Mouse (Mus musculus) lung, embryonic 14.5 days (tissue): Measurements from ENCODE around the gene Prss22. TPM values are rescaled to one million over a fixed set of nuclear protein-coding genes. Genes with fewer than 3 reads are reported as not detected.
A peak's percentile ranks its signal among the peaks of the same experiment; 100 is the strongest.

Source experiments
- ATAC-seq: fragments of 200-750 bp; cut with Nextera tagmentation; 2 replicates; pipeline ENCODE4 v1.8.0; 2017; ENCODE audit warnings: mild to moderate bottlenecking, moderate TSS enrichment, moderate library complexity; ENCODE audit not compliant: insufficient read depth
- DNase-seq: peaks from one replicate; pipeline ENCODE4 v3.0.0-alpha.2; 2015
- H3K27ac ChIP-seq: fragments of 300-500 bp; sonication (generic); 2 replicates; pipeline ENCODE4 v1.5.1; 2014; ENCODE audit warnings: low read depth, mild to moderate bottlenecking, moderate library complexity
- H3K27me3 ChIP-seq: fragments of 300-500 bp; sonication (generic); 2 replicates; pipeline ENCODE4 v1.6.1; 2014; ENCODE audit warnings: low read length, control low read depth; ENCODE audit not compliant: insufficient read depth
- H3K36me3 ChIP-seq: fragments of 300-500 bp; sonication (generic); 2 replicates; pipeline ENCODE4 v1.6.1; 2014; ENCODE audit warnings: control low read depth; ENCODE audit not compliant: insufficient read depth
- H3K4me1 ChIP-seq: fragments of 300-500 bp; sonication (generic); 2 replicates; pipeline ENCODE4 v1.6.1; 2014; ENCODE audit warnings: antibody characterized with exemption, control low read depth; ENCODE audit not compliant: insufficient read depth
- H3K4me2 ChIP-seq: fragments of 300-500 bp; sonication (generic); 2 replicates; pipeline ENCODE4 v1.6.1; 2014; ENCODE audit warnings: mild to moderate bottlenecking
- H3K4me3 ChIP-seq: fragments of 300-500 bp; sonication (generic); 2 replicates; pipeline ENCODE4 v1.5.1; 2014; ENCODE audit warnings: low read depth, low read length
- H3K9ac ChIP-seq: fragments of 300-500 bp; sonication (generic); 2 replicates; pipeline ENCODE4 v1.6.1; 2014
- H3K9me3 ChIP-seq: fragments of 300-500 bp; sonication (generic); 2 replicates; pipeline ENCODE4 v1.6.1; 2016; ENCODE audit warnings: low read depth, low read length, control low read depth
- CTCF ChIP-seq: IDR thresholded peaks from 2 replicates; pipeline ENCODE4 v1.5.1; 2016; ENCODE audit warnings: antibody characterized with exemption, low read depth
- WGBS: fragments of 180-500 bp; shearing (Covaris S2); extraction: QIAGEN DNeasy Blood & Tissue Kit; methylation state at CpG from one replicate; pipeline ENCODE4 v1.1.7; 2014; 5-methylcytosine and 5-hydroxymethylcytosine counted together
- polyA plus RNA-seq: library from polyadenylated mRNA; unstranded; fragments of >200 nt; fragmentation: Nextera tagmentation; extraction: Ambion mirVana; gene quantifications from 2 replicates; pipeline ENCODE4 v1.2.1, GENCODE M21; 2014

The Prss22 gene
- polyA plus RNA-seq, 1 experiment from 2014 or later = 2.1 TPM

GRCm38 (mm10) chr17:23995421-23995820 lies 2.5 kb downstream of the Prss22 start:
- no peak overlapping the region for H3K4me2 ChIP-seq
- H3K27me3 ChIP-seq = no peaks in the 10 kb centered on the region
- H3K4me3 ChIP-seq = no peak overlapping the region
- no peak overlapping the region for H3K9ac ChIP-seq
- DNase-seq (no peak), ATAC-seq (no peak)
- TF ChIP-seq CTCF = 0 out of 2 replicates have a peak, but pooled peaks have one; percentile 25
- H3K36me3 ChIP-seq = no peaks in the 10 kb centered on the region
- WGBS = 42% methylated on average over 1 of the region's 1 CpGs
- H3K9me3 ChIP-seq = no peaks in the 10 kb centered on the region
- H3K4me1 ChIP-seq = peaks cover 7% of the 10 kb centered on the region; the same call in 1 of the 2 replicates
- H3K27ac ChIP-seq = no peak overlapping the region

DNA sequence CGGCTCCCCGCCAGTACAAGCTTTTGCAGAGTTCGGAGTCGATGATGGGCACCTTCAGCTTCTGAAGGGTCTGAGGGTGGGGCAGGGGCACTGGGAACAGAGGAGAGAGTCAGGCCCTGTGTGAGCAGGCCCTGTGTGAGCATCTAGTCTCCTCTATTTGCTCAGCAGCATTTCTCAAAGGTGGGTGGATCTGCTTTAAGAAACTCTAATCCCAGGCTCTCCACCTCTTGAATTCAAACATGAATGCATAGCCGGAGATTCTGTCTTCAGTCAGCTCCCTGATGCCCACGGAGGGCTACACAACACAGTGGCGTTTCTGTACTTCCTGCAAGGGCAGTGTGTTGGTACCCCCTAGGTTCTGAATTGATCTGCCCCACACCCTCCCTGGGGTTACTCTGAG lies 3.2 kb downstream of the Prss22 start:
- Histone ChIP-seq H3K9ac (no peak overlapping the region), H3K9me3 (no peaks in the 10 kb centered on the region), H3K4me2 (no peak overlapping the region), H3K4me3 (no peak overlapping the region), H3K27ac (no peak overlapping the region), H3K27me3 (no peaks in the 10 kb centered on the region), H3K4me1 (peaks cover 5% of the 10 kb centered on the region; the same call in 1 of the 2 replicates), H3K36me3 (no peaks in the 10 kb centered on the region)
- WGBS = 67% methylated on average over 7 of the region's 7 CpGs
- no peak for DNase-seq
- TF ChIP-seq CTCF = no peak
- ATAC-seq = no peak

- H3K9me3 ChIP-seq = no peaks in the 10 kb centered on the region
- DNase-seq = peak; percentile 97
- ATAC-seq = peak; percentile 68
- peak overlapping the region; percentile 56 for H3K4me2 ChIP-seq
- H3K4me1 ChIP-seq = peaks cover 5% of the 10 kb centered on the region; the same call in 1 of the 2 replicates
- peak overlapping the region; percentile 17; the same call in 1 of the 2 replicates for H3K4me3 ChIP-seq
- TF ChIP-seq CTCF = peak; percentile 80
- H3K27ac ChIP-seq = no peak overlapping the region
- peak overlapping the region; percentile 23; the same call in 1 of the 2 replicates for H3K9ac ChIP-seq
- H3K27me3 ChIP-seq = no peaks in the 10 kb centered on the region
- 12% methylated on average over 31 of the region's 31 CpGs for WGBS
- no peaks in the 10 kb centered on the region for H3K36me3 ChIP-seq
Measured at GRCm38 (mm10) chr17:23993559-23994428, 4.1 kb downstream of the Prss22 start.

DNA sequence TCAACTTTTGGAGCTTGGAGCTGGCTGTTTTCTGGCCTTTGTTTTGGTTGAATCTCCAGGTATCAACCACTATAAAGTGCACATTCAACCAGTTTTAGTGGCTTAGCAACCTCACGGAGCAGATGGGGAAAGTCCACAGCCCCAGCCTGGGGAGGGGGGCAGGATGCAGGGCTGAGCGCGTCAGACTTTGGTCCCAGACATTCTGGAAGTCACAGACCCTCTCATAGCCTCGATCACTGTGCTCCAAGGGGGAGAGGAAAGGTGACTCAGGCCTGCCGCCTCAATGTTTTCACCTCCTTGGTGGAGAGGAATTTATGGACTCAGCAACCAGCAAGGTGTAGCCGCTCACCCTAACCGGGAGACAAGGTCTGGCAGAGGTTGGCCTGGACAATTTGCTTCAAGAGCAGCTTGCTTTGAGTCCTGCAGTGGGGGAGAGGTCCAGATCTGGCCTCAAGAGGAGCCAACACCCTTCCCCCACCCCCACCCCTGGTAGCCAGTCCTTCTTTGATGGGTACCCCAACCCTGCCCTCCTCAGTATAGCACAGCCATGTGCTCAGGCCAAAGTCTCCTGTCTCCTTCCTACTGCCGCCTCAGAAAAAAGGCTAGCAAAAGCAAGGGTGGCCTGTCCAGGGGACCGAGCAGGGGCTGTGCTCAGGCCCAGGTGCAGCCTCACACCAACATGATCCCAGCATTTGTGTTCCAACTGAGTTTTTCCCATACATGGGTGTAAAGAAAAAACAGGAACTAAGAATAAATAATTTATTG lies 4.9 kb downstream of the Prss22 start:
- Histone ChIP-seq H3K27ac (no peak overlapping the region), H3K4me2 (peak overlapping the region; percentile 56), H3K4me1 (peaks cover 5% of the 10 kb centered on the region; the same call in 1 of the 2 replicates), H3K27me3 (no peaks in the 10 kb centered on the region), H3K4me3 (peak overlapping the region; percentile 17; the same call in 1 of the 2 replicates), H3K9me3 (no peaks in the 10 kb centered on the region), H3K9ac (no peak overlapping the region), H3K36me3 (no peaks in the 10 kb centered on the region)
- ATAC-seq = peak; percentile 72
- DNase-seq = no peak
- WGBS = 60% methylated on average over 9 of the region's 9 CpGs
- no peak for TF ChIP-seq CTCF

GRCm38 (mm10) chr17:23989802-23990201 lies 8.1 kb downstream of the Prss22 start:
- ATAC-seq = no peak
- no peak for TF ChIP-seq CTCF
- Histone ChIP-seq H3K4me1 (peaks cover 5% of the 10 kb centered on the region; the same call in 1 of the 2 replicates), H3K27ac (no peak overlapping the region), H3K27me3 (no peaks in the 10 kb centered on the region), H3K9ac (no peak overlapping the region), H3K9me3 (no peaks in the 10 kb centered on the region), H3K36me3 (no peaks in the 10 kb centered on the region), H3K4me3 (no peak overlapping the region), H3K4me2 (no peak overlapping the region)
- DNase-seq = no peak
- 33% methylated on average over 2 of the region's 2 CpGs for WGBS

- Histone ChIP-seq H3K9ac (no peak overlapping the region), H3K36me3 (no peaks in the 10 kb centered on the region), H3K9me3 (no peaks in the 10 kb centered on the region), H3K4me3 (no peak overlapping the region), H3K27ac (no peak overlapping the region), H3K4me1 (no peaks in the 10 kb centered on the region), H3K4me2 (no peak overlapping the region), H3K27me3 (no peaks in the 10 kb centered on the region)
- no peak for TF ChIP-seq CTCF
- ATAC-seq (no peak), DNase-seq (no peak)
- 88% methylated on average over 1 of the region's 1 CpGs for WGBS
Measured at GRCm38 (mm10) chr17:23984989-23985388, 12.9 kb downstream of the Prss22 start.

GRCm38 (mm10) chr17:23982912-23983311 lies 15.0 kb downstream of the Prss22 start:
- WGBS = 53% methylated on average over 4 of the region's 4 CpGs
- H3K4me2 ChIP-seq = no peak overlapping the region

More at GRCm38 (mm10) chr17:23982912-23983311, 15.0 kb downstream of the Prss22 start:
- H3K4me3 ChIP-seq = no peak overlapping the region
- H3K4me1 ChIP-seq = no peaks in the 10 kb centered on the region
- TF ChIP-seq CTCF = no peak
- no peaks in the 10 kb centered on the region for H3K9me3 ChIP-seq
- H3K27ac ChIP-seq = no peak overlapping the region
- ATAC-seq (no peak), DNase-seq (no peak)
- H3K9ac ChIP-seq = no peak overlapping the region
- no peaks in the 10 kb centered on the region for H3K36me3 ChIP-seq
- H3K27me3 ChIP-seq = no peaks in the 10 kb centered on the region
